Mouse (Mus musculus): ENCODE measurements around the gene P2rx4. TPM values are rescaled to one million over a fixed set of nuclear protein-coding genes. Genes with fewer than 3 reads are reported as not detected.
"Not testable (repeated sequence)": the region's sequence is repeated elsewhere in the genome, so short reads cannot be mapped to it uniquely, and the experiment has no call there.

P2rx4 gene
- 7.3 and 10.3 TPM in 2 replicates for polyA plus RNA-seq (2015; fragmentation: Nextera tagmentation; extraction: Ambion mirVana)

GRCm38 (mm10) chr5:122707276-122708181, at the start of gene P2rx4:
P2rx4 (plus strand) TSS chr5:122707544.
- ATAC-seq: peak; percentile 91
- Histone ChIP-seq H3K9ac (replicated peaks; ENCODE audit: low read depth, low read length) (peak within 1 kb of the TSS; percentile 90), H3K36me3 (ENCODE audit: control insufficient read depth, insufficient read depth) (no peaks in the 10 kb centered on the region), H3K27ac (ENCODE audit: low read length) (peak within 1 kb of the TSS; percentile 78), H3K4me2 (ENCODE audit: low read length) (peak within 1 kb of the TSS; percentile 75), H3K4me1 (replicated peaks; ENCODE audit: control insufficient read depth, insufficient read depth, low read length) (peaks cover 9% of the 10 kb centered on the region), H3K9me3 (ENCODE audit: control insufficient read depth, low read length) (no peaks in the 10 kb centered on the region), H3K27me3 (replicated peaks; ENCODE audit: control insufficient read depth, insufficient read depth, low read length) (no peaks in the 10 kb centered on the region), H3K4me3 (replicated peaks; ENCODE audit: low read length) (peak within 1 kb of the TSS; percentile 80)
- under 1% methylated on average over 66 of the region's 66 CpGs for WGBS

GRCm38 (mm10) chr5:122662501-122662900, 44.8 kb upstream of the P2rx4 start:
- WGBS: 95% methylated on average over 6 of the region's 6 CpGs
- Histone ChIP-seq H3K27me3 (replicated peaks; ENCODE audit: control insufficient read depth, insufficient read depth, low read length) (no peaks in the 10 kb centered on the region), H3K4me1 (replicated peaks; ENCODE audit: control insufficient read depth, insufficient read depth, low read length) (no peaks in the 10 kb centered on the region), H3K36me3 (ENCODE audit: control insufficient read depth, insufficient read depth) (no peaks in the 10 kb centered on the region), H3K4me3 (replicated peaks; ENCODE audit: low read length) (no peak overlapping the region), H3K27ac (ENCODE audit: low read length) (no peak overlapping the region), H3K9me3 (ENCODE audit: control insufficient read depth, low read length) (no peaks in the 10 kb centered on the region), H3K9ac (replicated peaks; ENCODE audit: low read depth, low read length) (no peak overlapping the region), H3K4me2 (ENCODE audit: low read length) (no peak overlapping the region)
- no peak for ATAC-seq

DNA sequence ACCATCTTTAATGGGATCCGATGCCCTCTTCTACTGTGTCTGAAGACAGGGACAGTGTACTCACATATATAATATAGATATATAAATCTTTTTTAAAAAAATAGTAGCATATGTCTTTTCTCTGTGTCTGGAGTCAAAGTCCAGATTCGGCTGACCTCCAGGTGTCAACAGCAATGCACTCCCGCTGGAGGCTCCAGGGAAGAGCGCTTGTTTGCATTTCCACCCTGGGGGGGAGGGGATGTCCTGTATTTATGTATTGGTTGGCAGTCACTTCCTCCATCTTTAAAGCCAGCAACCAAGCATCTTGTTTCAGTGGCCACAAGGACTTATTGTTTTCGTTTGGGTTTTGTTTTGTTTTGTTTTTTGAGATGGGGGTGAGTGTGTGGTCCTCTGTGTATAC, 42.3 kb upstream of the P2rx4 start:
- 75% methylated on average over 5 of the region's 5 CpGs for WGBS
- Histone ChIP-seq H3K4me3 (replicated peaks; ENCODE audit: low read length) (no peak overlapping the region), H3K27ac (ENCODE audit: low read length) (no peak overlapping the region), H3K9me3 (ENCODE audit: control insufficient read depth, low read length) (no peaks in the 10 kb centered on the region), H3K9ac (replicated peaks; ENCODE audit: low read depth, low read length) (no peak overlapping the region), H3K27me3 (replicated peaks; ENCODE audit: control insufficient read depth, insufficient read depth, low read length) (no peaks in the 10 kb centered on the region), H3K36me3 (ENCODE audit: control insufficient read depth, insufficient read depth) (no peaks in the 10 kb centered on the region), H3K4me1 (replicated peaks; ENCODE audit: control insufficient read depth, insufficient read depth, low read length) (no peaks in the 10 kb centered on the region), H3K4me2 (ENCODE audit: low read length) (no peak overlapping the region)
- ATAC-seq: no peak

- Histone ChIP-seq H3K9me3 (ENCODE audit: control insufficient read depth, low read length) (no peaks in the 10 kb centered on the region), H3K27me3 (replicated peaks; ENCODE audit: control insufficient read depth, insufficient read depth, low read length) (no peaks in the 10 kb centered on the region), H3K27ac (ENCODE audit: low read length) (no peak overlapping the region), H3K36me3 (ENCODE audit: control insufficient read depth, insufficient read depth) (no peaks in the 10 kb centered on the region), H3K9ac (replicated peaks; ENCODE audit: low read depth, low read length) (no peak overlapping the region), H3K4me3 (replicated peaks; ENCODE audit: low read length) (no peak overlapping the region), H3K4me2 (ENCODE audit: low read length) (no peak overlapping the region), H3K4me1 (replicated peaks; ENCODE audit: control insufficient read depth, insufficient read depth, low read length) (no peaks in the 10 kb centered on the region)
- 86% methylated on average over 15 of the region's 15 CpGs for WGBS
- no peak for ATAC-seq
These were observed 38.1 kb upstream of the P2rx4 start for GRCm38 (mm10) chr5:122668981-122669897.

- H3K9me3 ChIP-seq (ENCODE audit: control insufficient read depth, low read length); ATAC-seq; H3K36me3 ChIP-seq (ENCODE audit: control insufficient read depth, insufficient read depth); H3K4me2 ChIP-seq (ENCODE audit: low read length); H3K4me1 ChIP-seq (replicated peaks; ENCODE audit: control insufficient read depth, insufficient read depth, low read length); H3K9ac ChIP-seq (replicated peaks; ENCODE audit: low read depth, low read length); H3K27ac ChIP-seq (ENCODE audit: low read length); H3K4me3 ChIP-seq (replicated peaks; ENCODE audit: low read length); H3K27me3 ChIP-seq (replicated peaks; ENCODE audit: control insufficient read depth, insufficient read depth, low read length): not testable (repeated sequence)
- 77% methylated on average over 7 of the region's 7 CpGs for WGBS
These were observed 35.7 kb upstream of the P2rx4 start for GRCm38 (mm10) chr5:122671641-122672040.

GRCm38 (mm10) chr5:122672298-122672697, 35.0 kb upstream of the P2rx4 start:
- Histone ChIP-seq H3K4me2 (ENCODE audit: low read length) (no peak overlapping the region), H3K27me3 (replicated peaks; ENCODE audit: control insufficient read depth, insufficient read depth, low read length) (no peaks in the 10 kb centered on the region), H3K4me3 (replicated peaks; ENCODE audit: low read length) (no peak overlapping the region), H3K4me1 (replicated peaks; ENCODE audit: control insufficient read depth, insufficient read depth, low read length) (no peaks in the 10 kb centered on the region), H3K9me3 (ENCODE audit: control insufficient read depth, low read length) (no peaks in the 10 kb centered on the region), H3K27ac (ENCODE audit: low read length) (no peak overlapping the region), H3K9ac (replicated peaks; ENCODE audit: low read depth, low read length) (no peak overlapping the region), H3K36me3 (ENCODE audit: control insufficient read depth, insufficient read depth) (no peaks in the 10 kb centered on the region)
- WGBS: 88% methylated on average over 5 of the region's 5 CpGs
- ATAC-seq: no peak

DNA sequence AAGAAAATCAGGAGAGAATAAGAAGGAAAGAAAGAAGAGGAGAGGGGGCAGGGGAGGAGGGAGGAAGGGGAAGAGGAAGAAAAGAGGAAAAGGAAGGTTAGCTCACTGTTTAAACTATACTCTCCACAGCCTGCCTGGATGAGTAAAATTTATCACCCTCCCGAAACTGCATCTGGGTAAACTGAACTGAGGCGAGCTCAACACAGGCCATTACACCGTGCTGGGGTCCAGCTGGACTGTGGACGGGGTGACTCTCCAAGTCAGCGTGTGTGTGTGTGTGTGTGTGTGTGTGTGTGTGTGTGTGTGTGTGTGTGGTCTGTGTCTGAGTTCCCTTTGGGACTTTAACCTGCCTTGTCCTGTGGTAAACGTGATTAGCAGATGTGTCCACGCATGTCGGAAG, 31.3 kb upstream of the P2rx4 start:
- H3K4me3 ChIP-seq (replicated peaks; ENCODE audit: low read length): no peak overlapping the region
- no peaks in the 10 kb centered on the region for H3K9me3 ChIP-seq (ENCODE audit: control insufficient read depth, low read length)
- H3K4me1 ChIP-seq (replicated peaks; ENCODE audit: control insufficient read depth, insufficient read depth, low read length): no peaks in the 10 kb centered on the region
- no peak overlapping the region for H3K9ac ChIP-seq (replicated peaks; ENCODE audit: low read depth, low read length)
- WGBS: 85% methylated on average over 8 of the region's 8 CpGs
- ATAC-seq: no peak
- no peaks in the 10 kb centered on the region for H3K36me3 ChIP-seq (ENCODE audit: control insufficient read depth, insufficient read depth)
- H3K27me3 ChIP-seq (replicated peaks; ENCODE audit: control insufficient read depth, insufficient read depth, low read length): no peaks in the 10 kb centered on the region
- H3K27ac ChIP-seq (ENCODE audit: low read length): no peak overlapping the region
- no peak overlapping the region for H3K4me2 ChIP-seq (ENCODE audit: low read length)

DNA sequence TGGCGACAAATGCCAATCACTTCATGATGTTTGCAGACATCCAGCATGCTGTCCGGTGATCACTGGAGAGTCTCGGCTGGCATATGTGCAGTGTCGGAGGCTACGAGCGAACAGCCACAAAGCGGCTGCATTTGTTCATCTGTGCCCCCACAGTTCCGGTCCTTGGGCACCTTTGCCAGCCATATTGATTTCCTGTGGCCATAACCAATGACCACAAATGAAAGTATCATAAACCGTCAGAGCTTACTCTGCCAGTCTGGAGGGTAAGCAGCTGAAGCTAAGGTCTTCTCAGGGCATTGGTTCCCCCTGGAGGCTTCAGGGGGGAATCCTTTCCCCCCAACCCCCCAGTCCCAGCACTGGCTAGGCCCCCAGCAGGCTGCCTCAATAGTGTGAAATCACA, 29.4 kb upstream of the P2rx4 start:
- Histone ChIP-seq H3K4me3 (replicated peaks; ENCODE audit: low read length) (no peak overlapping the region), H3K9me3 (ENCODE audit: control insufficient read depth, low read length) (no peaks in the 10 kb centered on the region), H3K27me3 (replicated peaks; ENCODE audit: control insufficient read depth, insufficient read depth, low read length) (no peaks in the 10 kb centered on the region), H3K4me2 (ENCODE audit: low read length) (no peak overlapping the region), H3K36me3 (ENCODE audit: control insufficient read depth, insufficient read depth) (no peaks in the 10 kb centered on the region), H3K27ac (ENCODE audit: low read length) (no peak overlapping the region), H3K4me1 (replicated peaks; ENCODE audit: control insufficient read depth, insufficient read depth, low read length) (no peaks in the 10 kb centered on the region), H3K9ac (replicated peaks; ENCODE audit: low read depth, low read length) (no peak overlapping the region)
- WGBS: 91% methylated on average over 9 of the region's 9 CpGs
- no peak for ATAC-seq

GRCm38 (mm10) chr5:122679881-122680280, 27.5 kb upstream of the P2rx4 start:
- H3K4me1 ChIP-seq (replicated peaks; ENCODE audit: control insufficient read depth, insufficient read depth, low read length): no peaks in the 10 kb centered on the region
- no peaks in the 10 kb centered on the region for H3K36me3 ChIP-seq (ENCODE audit: control insufficient read depth, insufficient read depth)
- no peak overlapping the region for H3K4me3 ChIP-seq (replicated peaks; ENCODE audit: low read length)
- no peaks in the 10 kb centered on the region for H3K27me3 ChIP-seq (replicated peaks; ENCODE audit: control insufficient read depth, insufficient read depth, low read length)
- H3K27ac ChIP-seq (ENCODE audit: low read length): no peak overlapping the region
- 79% methylated on average over 8 of the region's 8 CpGs for WGBS
- no peaks in the 10 kb centered on the region for H3K9me3 ChIP-seq (ENCODE audit: control insufficient read depth, low read length)
- ATAC-seq: no peak
- no peak overlapping the region for H3K4me2 ChIP-seq (ENCODE audit: low read length)
- no peak overlapping the region for H3K9ac ChIP-seq (replicated peaks; ENCODE audit: low read depth, low read length)

All from forebrain, embryonic 16.5 days (tissue).